Mouse (Mus musculus): ENCODE data around the gene Tbxas1. TPM values are rescaled to one million over a fixed set of nuclear protein-coding genes. Genes with fewer than 3 reads are reported as not detected.

Tbxas1 gene
- polyA plus RNA-seq, 2 experiments = 4.5 to 6.3 TPM

- H3K27ac ChIP-seq = peak overlapping the region; percentile 99
- H3K27me3 ChIP-seq (ENCODE audit: control insufficient read depth, insufficient read depth, low read length) = no peaks in the 10 kb centered on the region
- peaks cover 73 to 77% of the 10 kb centered on the region in 2 experiments for H3K4me1 ChIP-seq (replicated peaks; ENCODE audit: control insufficient read depth in 2 of 2, insufficient read depth in 2 of 2, low read length in 1 of 2)
- DNase-seq (ENCODE audit: low read depth in 3 of 3, low spot score in 3 of 3) = peak; percentile 96 to 98 (median 98)
- H3K9me3 ChIP-seq (ENCODE audit: control insufficient read depth, low read length) = no peaks in the 10 kb centered on the region
- H3K36me3 ChIP-seq (replicated peaks; ENCODE audit: control insufficient read depth, insufficient read depth, low read depth) = no peaks in the 10 kb centered on the region
- H3K4me3 ChIP-seq (ENCODE audit: insufficient read depth in 1 of 2, low read depth in 2 of 2, low read length in 2 of 2) = no peak overlapping the region
- peak; percentile 100 for TF ChIP-seq EP300 (IDR thresholded peaks at IDR 0.05; ENCODE audit: low read depth)
- peak; percentile 97 for TF ChIP-seq CTCF (IDR thresholded peaks at IDR 0.05; ENCODE audit: low read depth)
- H3K4me2 ChIP-seq (ENCODE audit: low read depth) = peak overlapping the region; percentile 57
- H3K9ac ChIP-seq (replicated peaks) = peak overlapping the region; percentile 79
- WGBS (ENCODE audit: insufficient replicate concordance) = 7% methylated on average over 3 of the region's 3 CpGs
- peak; percentile 93 for ATAC-seq (ENCODE audit: insufficient read depth)
Measured at GRCm38 (mm10) chr6:38910828-38911559, 35.8 kb downstream of the Tbxas1 start.

GRCm38 (mm10) chr6:38912121-38912660 is 37.0 kb downstream of the Tbxas1 start:
- Histone ChIP-seq H3K36me3 (replicated peaks; ENCODE audit: control insufficient read depth, insufficient read depth, low read depth) (no peaks in the 10 kb centered on the region), H3K9me3 (ENCODE audit: control insufficient read depth, low read length) (no peaks in the 10 kb centered on the region), H3K27me3 (ENCODE audit: control insufficient read depth, insufficient read depth, low read length) (no peaks in the 10 kb centered on the region), H3K4me3 (ENCODE audit: insufficient read depth in 1 of 2, low read depth in 2 of 2, low read length in 2 of 2) (peak overlapping the region in 1 of 2 experiments; percentile 14; a peak in 1 of 4 replicates), H3K27ac (peak overlapping the region; percentile 99), H3K9ac (replicated peaks) (peak overlapping the region; percentile 79), H3K4me2 (ENCODE audit: low read depth) (peak overlapping the region; percentile 57), H3K4me1 (replicated peaks; ENCODE audit: control insufficient read depth in 2 of 2, insufficient read depth in 2 of 2, low read length in 1 of 2) (peaks cover 81 to 85% of the 10 kb centered on the region in 2 experiments)
- DNase-seq (ENCODE audit: low read depth in 3 of 3, low spot score in 3 of 3) (no peak), ATAC-seq (ENCODE audit: insufficient read depth) (peak; percentile 17; the same call in 1 of the 2 replicates)
- TF ChIP-seq CTCF (IDR thresholded peaks at IDR 0.05; ENCODE audit: low read depth) (no peak), EP300 (IDR thresholded peaks at IDR 0.05; ENCODE audit: low read depth) (no peak)

GRCm38 (mm10) chr6:38912845-38913244 is 37.6 kb downstream of the Tbxas1 start:
- TF ChIP-seq CTCF (IDR thresholded peaks at IDR 0.05; ENCODE audit: low read depth) (no peak), EP300 (IDR thresholded peaks at IDR 0.05; ENCODE audit: low read depth) (no peak)
- peaks cover 88 to 89% of the 10 kb centered on the region in 2 experiments for H3K4me1 ChIP-seq (replicated peaks; ENCODE audit: control insufficient read depth in 2 of 2, insufficient read depth in 2 of 2, low read length in 1 of 2)
- DNase-seq (ENCODE audit: low read depth in 3 of 3, low spot score in 3 of 3) (no peak), ATAC-seq (ENCODE audit: insufficient read depth) (no peak)
- H3K9ac ChIP-seq (replicated peaks) = peak overlapping the region; percentile 79
- WGBS (ENCODE audit: insufficient replicate concordance) = 74% methylated on average over 9 of the region's 9 CpGs
- H3K36me3 ChIP-seq (replicated peaks; ENCODE audit: control insufficient read depth, insufficient read depth, low read depth) = no peaks in the 10 kb centered on the region
- H3K27ac ChIP-seq = peak overlapping the region; percentile 99
- H3K27me3 ChIP-seq (ENCODE audit: control insufficient read depth, insufficient read depth, low read length) = no peaks in the 10 kb centered on the region
- no peak overlapping the region for H3K4me3 ChIP-seq (ENCODE audit: insufficient read depth in 1 of 2, low read depth in 2 of 2, low read length in 2 of 2)
- H3K9me3 ChIP-seq (ENCODE audit: control insufficient read depth, low read length) = no peaks in the 10 kb centered on the region
- H3K4me2 ChIP-seq (ENCODE audit: low read depth) = peak overlapping the region; percentile 57

- H3K9ac ChIP-seq (replicated peaks) = peak overlapping the region; percentile 79
- TF ChIP-seq CTCF (IDR thresholded peaks at IDR 0.05; ENCODE audit: low read depth) (no peak), EP300 (IDR thresholded peaks at IDR 0.05; ENCODE audit: low read depth) (no peak)
- no peaks in the 10 kb centered on the region for H3K36me3 ChIP-seq (replicated peaks; ENCODE audit: control insufficient read depth, insufficient read depth, low read depth)
- 73% methylated on average over 13 of the region's 13 CpGs for WGBS (ENCODE audit: insufficient replicate concordance)
- no peaks in the 10 kb centered on the region for H3K9me3 ChIP-seq (ENCODE audit: control insufficient read depth, low read length)
- H3K27ac ChIP-seq = peak overlapping the region; percentile 99
- DNase-seq (ENCODE audit: low read depth in 3 of 3, low spot score in 3 of 3) (no peak), ATAC-seq (ENCODE audit: insufficient read depth) (no peak)
- no peak overlapping the region for H3K4me2 ChIP-seq (ENCODE audit: low read depth)
- H3K27me3 ChIP-seq (ENCODE audit: control insufficient read depth, insufficient read depth, low read length) = no peaks in the 10 kb centered on the region
- no peak overlapping the region for H3K4me3 ChIP-seq (ENCODE audit: insufficient read depth in 1 of 2, low read depth in 2 of 2, low read length in 2 of 2)
- peaks cover 91 to 94% of the 10 kb centered on the region in 2 experiments for H3K4me1 ChIP-seq (replicated peaks; ENCODE audit: control insufficient read depth in 2 of 2, insufficient read depth in 2 of 2, low read length in 1 of 2)
Measured at GRCm38 (mm10) chr6:38913386-38914042, 38.3 kb downstream of the Tbxas1 start.

GRCm38 (mm10) chr6:38914181-38914580 is 39.0 kb downstream of the Tbxas1 start:
- Histone ChIP-seq H3K9me3 (ENCODE audit: control insufficient read depth, low read length) (no peaks in the 10 kb centered on the region), H3K27me3 (ENCODE audit: control insufficient read depth, insufficient read depth, low read length) (no peaks in the 10 kb centered on the region), H3K4me2 (ENCODE audit: low read depth) (no peak overlapping the region), H3K9ac (replicated peaks) (no peak overlapping the region), H3K27ac (peak overlapping the region; percentile 99), H3K4me3 (ENCODE audit: insufficient read depth in 1 of 2, low read depth in 2 of 2, low read length in 2 of 2) (no peak overlapping the region), H3K4me1 (replicated peaks; ENCODE audit: control insufficient read depth in 2 of 2, insufficient read depth in 2 of 2, low read length in 1 of 2) (peaks cover 97 to 98% of the 10 kb centered on the region in 2 experiments), H3K36me3 (replicated peaks; ENCODE audit: control insufficient read depth, insufficient read depth, low read depth) (no peaks in the 10 kb centered on the region)
- ATAC-seq (ENCODE audit: insufficient read depth) (no peak), DNase-seq (ENCODE audit: low read depth in 3 of 3, low spot score in 3 of 3) (no peak)
- TF ChIP-seq EP300 (IDR thresholded peaks at IDR 0.05; ENCODE audit: low read depth) (no peak), CTCF (IDR thresholded peaks at IDR 0.05; ENCODE audit: low read depth) (no peak)
- 78% methylated on average over 10 of the region's 10 CpGs for WGBS (ENCODE audit: insufficient replicate concordance)

Measured in liver, embryonic 14.5 days (tissue).